Mouse (Mus musculus): ENCODE results near the gene Tmem119.

GRCm38 (mm10) chr5:113842244-113842643 is 41.9 kb upstream of the Tmem119 start:
- TF ChIP-seq CTCF (IDR thresholded peaks at IDR 0.05) = no peak
- TF ChIP-seq EP300 (IDR thresholded peaks at IDR 0.05) = no peak
